Mouse (Mus musculus): Measurements from ENCODE around the gene Smbd1.

- TF ChIP-seq CTCF (IDR thresholded peaks at IDR 0.05; ENCODE audit: extremely low read depth, insufficient read depth, low read length), result no peak
- no peak for TF ChIP-seq POLR2A (IDR thresholded peaks at IDR 0.05; ENCODE audit: extremely low read depth, insufficient read depth, low read length)
Measured at GRCm38 (mm10) chr16:32805151-32805550, 5.1 kb downstream of the Smbd1 start.
